Mouse (Mus musculus): ENCODE results near the gene Olfr1348.

DNA sequence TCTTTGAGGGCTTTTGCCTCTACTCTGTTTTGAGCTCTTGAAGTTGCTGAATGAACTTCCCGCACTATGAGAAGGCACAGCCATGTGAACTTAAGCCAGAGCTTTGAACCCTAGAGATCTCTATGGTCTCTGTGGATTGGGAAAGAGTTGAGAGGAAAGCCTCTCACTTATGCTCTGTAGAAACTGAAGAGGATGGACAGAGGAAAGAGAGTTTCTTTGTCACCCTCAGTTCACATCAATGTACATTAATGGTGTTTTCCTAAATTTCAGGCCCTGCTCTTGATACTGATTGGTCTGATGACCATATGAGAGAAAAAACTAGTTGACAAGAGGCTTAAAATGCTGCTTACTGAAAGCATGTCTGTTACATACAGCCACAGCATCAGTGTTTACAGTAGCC, at the start of gene Olfr1348:
- no peak for TF ChIP-seq CTCF (IDR thresholded peaks at IDR 0.05; ENCODE audit: control insufficient read depth, insufficient read depth, insufficient read length)
- no peak for TF ChIP-seq USF1 (IDR thresholded peaks at IDR 0.05; ENCODE audit: low read depth)
- no peak for TF ChIP-seq MAX (IDR thresholded peaks at IDR 0.05)
